Mouse (Mus musculus): ENCODE results near the gene Mboat7.

DNA sequence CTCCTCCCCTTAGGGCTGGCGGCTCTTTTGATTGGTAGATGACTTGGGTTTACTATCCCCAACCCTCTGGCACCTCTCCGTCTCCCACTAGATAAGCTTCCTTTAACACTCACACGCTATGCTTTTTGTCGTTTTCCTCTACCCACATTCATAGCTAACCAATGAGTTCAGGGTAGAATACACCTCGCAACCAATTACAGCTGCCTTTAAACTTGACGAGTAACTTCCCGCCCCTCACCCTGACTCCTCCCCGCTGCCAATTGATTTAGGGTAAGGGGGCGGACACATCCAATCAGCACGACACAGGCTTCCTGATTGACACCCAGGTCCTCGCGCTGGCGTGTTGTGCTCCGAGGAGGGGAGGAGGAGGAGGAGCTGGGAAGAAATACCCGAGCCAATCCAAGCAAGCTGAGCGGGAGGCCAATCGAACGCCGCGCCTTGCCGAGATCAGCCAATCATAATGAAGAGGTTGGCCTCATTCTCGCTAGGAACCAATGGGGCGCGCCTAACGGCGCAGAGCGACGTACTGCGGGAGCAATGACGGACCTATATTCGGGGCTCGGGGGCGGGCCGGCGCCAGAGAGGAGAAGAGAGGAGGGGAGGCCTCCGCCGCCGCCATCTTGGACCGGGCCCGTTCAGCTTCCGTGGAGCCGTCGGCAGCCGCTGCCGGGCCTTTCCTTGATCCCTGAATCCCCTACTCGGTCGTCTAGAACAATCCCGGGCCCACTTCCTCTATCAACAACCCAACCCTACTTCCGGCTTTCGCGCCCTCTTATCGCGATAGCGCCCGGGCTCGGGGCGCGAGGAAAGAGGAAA, 48.4 kb downstream of the Mboat7 start, which contains the start of gene Cnot3:
- TF ChIP-seq POLR2A (IDR thresholded peaks at IDR 0.05; ENCODE audit: insufficient read depth, low read depth, low read length) (peak; percentile 81), EP300 (IDR thresholded peaks at IDR 0.05; ENCODE audit: insufficient read depth, low read depth, low read length) (no peak)

All from heart, adult 2 months (tissue).